Mouse (Mus musculus) kidney, adult 2 months (tissue): ENCODE measurements around the gene Olfr850. TPM values are rescaled to one million over a fixed set of nuclear protein-coding genes. Genes with fewer than 3 reads are reported as not detected.

Source experiments
- DNase-seq: peaks from one replicate; pipeline ENCODE4 v3.0.0; 2021
- H3K27ac ChIP-seq: fragments of 200-500 bp; 2 replicates; pipeline ENCODE4 v1.5.1; 2012; ENCODE audit warnings: low read depth, low read length, control low read depth, inconsistent platforms; ENCODE audit not compliant: insufficient read depth
- H3K27me3 ChIP-seq: fragments of 200-500 bp; replicated peaks from 2 replicates; pipeline ENCODE4 v1.6.1; 2012; ENCODE audit warnings: mild to moderate bottlenecking, moderate library complexity, low read length, inconsistent platforms; ENCODE audit not compliant: control insufficient read depth, insufficient read depth
- H3K36me3 ChIP-seq: fragments of 200-500 bp; 2 replicates; pipeline ENCODE4 v1.6.1; 2012; ENCODE audit warnings: mild to moderate bottlenecking, moderate library complexity, low read length, inconsistent platforms; ENCODE audit not compliant: control insufficient read depth, insufficient read depth
- H3K4me1 ChIP-seq: fragments of 200-500 bp; 2 replicates; pipeline ENCODE4 v1.6.1; 2011; ENCODE audit warnings: low read length; ENCODE audit not compliant: control insufficient read depth, insufficient read depth
- H3K4me3 ChIP-seq: fragments of 200-500 bp; 2 replicates; pipeline ENCODE4 v1.5.1; 2011; ENCODE audit warnings: mild to moderate bottlenecking, low read depth, low read length, control low read depth; ENCODE audit not compliant: insufficient read depth
- CTCF ChIP-seq: fragments of 200-500 bp; conservative IDR thresholded peaks from 2 replicates; pipeline ENCODE4 v1.5.1; 2011; ENCODE audit warnings: low read depth, mild to moderate bottlenecking, control low read depth, low read length, moderate library complexity, mixed read lengths; ENCODE audit not compliant: insufficient read depth, insufficient read length
- POLR2A ChIP-seq: fragments of 200-500 bp; IDR thresholded peaks from one replicate; pipeline ENCODE4 v1.6.1; 2011; ENCODE audit warnings: low read depth, low read length, control low read depth
- WGBS: fragments of 180-500 bp; shearing (Covaris S2); methylation state at CpG from one replicate; pipeline ENCODE4 v1.1.7; 2018; 5-methylcytosine and 5-hydroxymethylcytosine counted together
- polyA plus RNA-seq: library from polyadenylated mRNA; depleted of rRNA; stranded (reverse); fragments of >200 nt; gene quantifications from 2 replicates; pipeline ENCODE4 v1.2.3, GENCODE M21; 2012; rRNA removed

Olfr850 gene
- polyA plus RNA-seq: not detected in 2 replicates

DNA sequence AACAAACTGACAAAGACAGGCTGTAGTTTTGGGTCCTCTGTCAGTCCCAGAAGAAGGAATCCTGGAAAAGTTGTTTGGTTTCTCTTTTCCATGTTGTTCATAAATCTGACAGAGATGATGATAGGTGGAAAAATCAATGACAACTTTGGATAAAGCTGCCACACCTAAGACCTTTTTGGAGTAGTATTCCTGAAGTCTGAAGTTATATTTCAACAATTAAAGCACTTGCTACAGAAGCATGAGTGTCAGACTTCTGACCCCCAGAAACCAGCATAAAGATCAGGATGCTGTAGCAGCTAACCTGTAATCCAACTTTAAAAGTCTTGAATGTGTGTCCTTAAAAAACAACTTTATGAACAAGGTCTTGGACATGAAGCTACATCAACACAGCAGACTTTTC lies at the start of gene Olfr850:
TSS of gene Olfr850 (minus strand) at position 101 of the 400 bp plus-strand sequence.
- no peaks in the 10 kb centered on the region for H3K36me3 ChIP-seq
- no peak for DNase-seq
- H3K27me3 ChIP-seq: no peaks in the 10 kb centered on the region
- no peak for TF ChIP-seq POLR2A
- no peak for TF ChIP-seq CTCF
- no peak within 1 kb of the TSS for H3K4me3 ChIP-seq
- H3K27ac ChIP-seq: no peak within 1 kb of the TSS
- no peaks in the 10 kb centered on the region for H3K4me1 ChIP-seq

- no peak for TF ChIP-seq CTCF
- TF ChIP-seq POLR2A: no peak
- no peaks in the 10 kb centered on the region for H3K27me3 ChIP-seq
- no peak within 1 kb of the TSS for H3K4me3 ChIP-seq
- DNase-seq: no peak
- H3K27ac ChIP-seq: no peak within 1 kb of the TSS
- no peaks in the 10 kb centered on the region for H3K36me3 ChIP-seq
- no peaks in the 10 kb centered on the region for H3K4me1 ChIP-seq
Observed at GRCm38 (mm10) chr9:19492995-19493394, 14.9 kb upstream of the Olfr850 start, which contains the start of gene Olfr851. Gene Olfr851, plus strand, starts transcription at chr9:19493295.

DNA sequence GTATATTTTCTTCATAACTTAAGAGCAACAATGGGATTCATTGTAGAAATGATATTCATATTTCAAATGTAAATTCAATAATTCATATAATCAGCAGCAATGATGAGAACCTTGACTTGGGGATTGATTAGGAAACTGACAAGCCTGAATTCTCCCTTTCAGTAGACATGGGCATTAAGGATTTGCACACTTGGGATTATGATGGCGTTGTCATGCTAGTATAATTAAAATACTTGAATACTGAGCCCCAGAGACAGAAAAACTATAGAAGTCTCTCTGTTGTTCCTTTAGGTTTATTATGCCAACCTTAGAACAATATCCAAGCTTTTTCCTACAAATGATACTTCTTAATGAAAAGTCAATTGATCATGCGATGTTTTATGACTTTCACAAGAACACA lies 38.1 kb downstream of the Olfr850 start, which contains the start of gene Olfr849:
TSS of gene Olfr849 (plus strand) at position 301 of the 400 bp plus-strand sequence.
- Histone ChIP-seq H3K4me3 (no peak within 1 kb of the TSS), H3K27me3 (no peaks in the 10 kb centered on the region), H3K4me1 (no peaks in the 10 kb centered on the region), H3K27ac (no peak within 1 kb of the TSS), H3K36me3 (no peaks in the 10 kb centered on the region)
- DNase-seq: no peak
- WGBS: 81% methylated on average over 2 of the region's 2 CpGs
- TF ChIP-seq CTCF (no peak), POLR2A (no peak)

Other genes with a start within 250 kb of the Olfr850 start
- gene Olfr843, start 226.3 kb downstream of the Olfr850 start, polyA plus RNA-seq: not detected in 2 replicates
- gene Olfr844, start 161.9 kb downstream of the Olfr850 start, polyA plus RNA-seq: not detected in 2 replicates
- gene Olfr845, start 141.8 kb downstream of the Olfr850 start, polyA plus RNA-seq: not detected in 2 replicates
- gene Olfr846, start 114.2 kb downstream of the Olfr850 start, polyA plus RNA-seq: not detected in 2 replicates
- not detected in 2 replicates for gene Olfr847, start 99.6 kb downstream of the Olfr850 start, polyA plus RNA-seq
- not detected in 2 replicates for gene Olfr849, start 38.0 kb downstream of the Olfr850 start, polyA plus RNA-seq
- not detected in 2 replicates for gene Olfr851, start 15.0 kb upstream of the Olfr850 start, polyA plus RNA-seq
- gene Olfr853, start 62.8 kb upstream of the Olfr850 start, polyA plus RNA-seq: not detected in 2 replicates
- gene Olfr854, start 89.1 kb upstream of the Olfr850 start, polyA plus RNA-seq: not detected in 2 replicates
- gene Olfr855, start 104.4 kb upstream of the Olfr850 start, polyA plus RNA-seq: not detected in 2 replicates
- 8.0 and 8.1 TPM in 2 replicates for gene Zfp317, start 143.9 kb upstream of the Olfr850 start, polyA plus RNA-seq
- gene Olfr857, start 231.2 kb upstream of the Olfr850 start, polyA plus RNA-seq: not detected in 2 replicates